8 mouse cellular contexts compared by ENCODE assay signal in the genomic region with DNA sequence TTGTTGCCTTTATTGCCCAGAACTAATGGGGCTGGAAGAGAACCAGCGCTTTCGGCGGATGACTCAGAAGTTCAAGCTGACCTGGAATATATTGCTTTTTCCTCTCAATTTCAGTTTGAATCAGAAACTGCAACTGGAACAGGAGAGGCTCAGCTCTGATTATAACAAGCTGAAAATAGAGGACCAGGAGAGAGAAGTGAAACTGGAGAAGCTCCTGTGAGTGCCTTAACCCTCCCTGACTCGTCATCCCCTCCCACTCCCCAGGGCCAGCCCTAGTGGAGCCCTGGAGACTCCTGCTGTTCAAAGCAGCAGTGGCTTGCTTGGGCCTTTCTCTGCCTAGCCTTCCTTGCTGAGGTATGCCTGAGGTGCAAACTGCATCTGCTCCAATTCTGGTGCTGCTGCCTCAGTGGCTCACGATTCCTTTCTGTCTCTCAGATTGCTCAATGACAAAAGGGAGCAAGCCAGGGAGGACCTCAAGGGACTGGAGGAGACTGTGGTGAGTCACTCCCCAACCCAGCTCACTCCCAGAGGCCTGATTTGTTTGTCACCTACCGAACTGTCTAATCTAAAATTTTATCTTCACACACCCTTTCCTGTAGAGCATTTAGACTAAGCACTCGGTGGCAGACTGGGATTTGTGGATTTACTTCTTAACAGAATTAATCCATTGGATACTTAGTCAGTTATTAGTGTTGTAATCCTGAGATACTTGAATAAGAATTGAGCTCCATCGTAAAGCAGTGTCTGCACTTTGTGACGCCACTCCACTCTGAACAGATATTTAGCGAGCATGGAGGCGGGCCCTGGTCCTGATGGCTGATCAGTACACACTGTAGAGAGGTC. TPM values are rescaled to one million over a fixed set of nuclear protein-coding genes. Genes with fewer than 3 reads are reported as not detected.
DNase-seq lines count a peak whose midpoint lies in the region; ATAC-seq and TF ChIP-seq lines count a peak whose summit lies in the region.

No protein-coding gene starts in this region.

- peak; percentile 37 for ATAC-seq in lung, postnatal 0 days
- ATAC-seq in hematopoietic stem cell, adult 5-6 weeks (replicated peaks in 1 of 2; ENCODE audit: insufficient read depth in 1 of 2, low FRiP score in 2 of 2, low TSS enrichment in 1 of 2, low read depth in 1 of 2, poor library complexity in 2 of 2, severe bottlenecking in 2 of 2): peak; percentile 47 to 71; a peak in 3 of 4 replicates

- no peaks in the 10 kb centered on the region for H3K36me3 ChIP-seq in lung, postnatal 0 days (ENCODE audit: insufficient read depth, low read length)

- no peak for TF ChIP-seq EP300 in lung, postnatal 0 days (IDR thresholded peaks at IDR 0.05)

- no peak overlapping the region for H3K4me3 ChIP-seq in lung, postnatal 0 days (ENCODE audit: low read depth, low read length)

- H3K27ac ChIP-seq in lung, postnatal 0 days (ENCODE audit: low read length): no peak overlapping the region

- no peak overlapping the region for H3K9ac ChIP-seq in lung, postnatal 0 days (replicated peaks; ENCODE audit: low read depth)

- H3K27me3 ChIP-seq in lung, postnatal 0 days (replicated peaks; ENCODE audit: insufficient read depth, low read length): 0 out of 2 replicates have a peak, but pooled peaks cover 3% of the 10 kb centered on the region

- H3K9me3 ChIP-seq in lung, postnatal 0 days (ENCODE audit: low read length): no peaks in the 10 kb centered on the region

- WGBS in lung, postnatal 0 days: 53% methylated on average over 11 of the region's 11 CpGs

- no peak overlapping the region for H3K4me2 ChIP-seq in lung, postnatal 0 days (replicated peaks; ENCODE audit: low read depth, low read length)

- peak; percentile 21 for DNase-seq in embryo, embryonic 10.5 days (ENCODE audit: low spot score)
- no peak for DNase-seq in embryo, embryonic 9.5 days (ENCODE audit: extremely low spot score)
- DNase-seq in lung, postnatal 0 days (ENCODE audit: low spot score): no peak
- no peak for DNase-seq in lung, adult 18-20 months
- DNase-seq in skeletal muscle tissue, adult 2 months (ENCODE audit: low read depth, low spot score): peak; percentile 40
- DNase-seq in cerebellum, adult 11 months: no peak
- no peak for DNase-seq in thymus, postnatal 4 days

- no peaks in the 10 kb centered on the region for H3K4me1 ChIP-seq in lung, postnatal 0 days (ENCODE audit: insufficient read depth, low read depth, low read length)

- TF ChIP-seq CTCF in lung, postnatal 0 days (IDR thresholded peaks at IDR 0.05): no peak

RNA-seq across cellular contexts. Expression of gene Lypd6b, which starts 43.0 kb away (rescaled TPM):
- polyA plus RNA-seq in lung, postnatal 0 days (2015; fragmentation: Nextera tagmentation; extraction: Ambion mirVana): 3.9 and 5.0 TPM in 2 replicates
- 1.2 and 3.9 TPM in 2 replicates for total RNA-seq in hematopoietic stem cell, adult 5-6 weeks (2017)

Comparison
In these comparisons a context has a peak if more than half of its experiments do, and no peak if none do; other contexts are left out.
1. DNase-seq: peak in embryo, embryonic 10.5 days (single experiment) and skeletal muscle tissue, adult 2 months (single experiment); none in embryo, embryonic 9.5 days (single experiment), lung, postnatal 0 days (single experiment), lung, adult 18-20 months (0 of 2), cerebellum, adult 11 months (single experiment) and thymus, postnatal 4 days (single experiment).